Mouse (Mus musculus) erythroblast, embryonic 14.5 days (primary cell): ENCODE measurements around the gene Hspb2.

ENCODE experiments used
- GATA1 ChIP-seq: IDR thresholded peaks from 2 replicates; pipeline ENCODE4 v1.6.1; 2012; ENCODE audit warnings: low read length, inconsistent platforms, mixed read lengths
- TAL1 ChIP-seq: IDR thresholded peaks from 3 replicates; pipeline ENCODE4 v1.6.1; 2012; ENCODE audit warnings: low read length, inconsistent platforms, mixed read lengths

DNA sequence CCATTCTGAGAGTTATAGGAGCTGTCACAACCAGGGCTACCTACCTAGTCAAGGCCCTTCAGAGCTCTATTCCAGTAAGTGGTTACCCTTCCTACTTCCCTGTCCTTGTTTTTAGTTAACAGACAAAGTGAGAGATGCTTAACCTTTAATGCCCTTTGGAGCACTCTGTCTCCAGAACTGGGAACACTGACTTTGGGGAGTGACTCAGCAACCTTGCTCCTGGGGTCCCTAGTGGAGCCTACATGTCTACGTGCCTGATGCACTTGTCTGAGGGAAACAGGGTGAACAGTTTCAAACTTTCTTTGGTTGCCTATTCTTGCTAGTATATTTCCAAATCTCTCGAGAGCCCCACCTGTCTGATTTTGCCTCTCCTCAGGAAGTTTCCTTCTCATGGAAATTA is 9.4 kb downstream of the Hspb2 start:
- TF ChIP-seq TAL1 = no peak
- no peak for TF ChIP-seq GATA1
